Mouse (Mus musculus): Measurements from ENCODE around the gene Olfr481. TPM values are rescaled to one million over a fixed set of nuclear protein-coding genes. Genes with fewer than 3 reads are reported as not detected.

Olfr481 gene
- not detected in 2 replicates for polyA plus RNA-seq (2015; fragmentation: Nextera tagmentation; extraction: Ambion mirVana)

- H3K9me3 ChIP-seq (ENCODE audit: control insufficient read depth, low read length): no peaks in the 10 kb centered on the region
- no peak within 1 kb of the TSS for H3K4me3 ChIP-seq (replicated peaks; ENCODE audit: low read length)
- no peaks in the 10 kb centered on the region for H3K36me3 ChIP-seq (ENCODE audit: control insufficient read depth, insufficient read depth)
- H3K4me1 ChIP-seq (replicated peaks; ENCODE audit: control insufficient read depth, insufficient read depth, low read length): no peaks in the 10 kb centered on the region
- ATAC-seq: no peak
- H3K9ac ChIP-seq (replicated peaks; ENCODE audit: low read depth, low read length): no peak within 1 kb of the TSS
- H3K27me3 ChIP-seq (replicated peaks; ENCODE audit: control insufficient read depth, insufficient read depth, low read length): no peaks in the 10 kb centered on the region
- H3K27ac ChIP-seq (ENCODE audit: low read length): no peak within 1 kb of the TSS
- H3K4me2 ChIP-seq (ENCODE audit: low read length): no peak within 1 kb of the TSS
Observed at GRCm38 (mm10) chr7:108079555-108079954, at the start of gene Olfr481. Gene Olfr481 (plus strand): TSS chr7:108079855.

DNA sequence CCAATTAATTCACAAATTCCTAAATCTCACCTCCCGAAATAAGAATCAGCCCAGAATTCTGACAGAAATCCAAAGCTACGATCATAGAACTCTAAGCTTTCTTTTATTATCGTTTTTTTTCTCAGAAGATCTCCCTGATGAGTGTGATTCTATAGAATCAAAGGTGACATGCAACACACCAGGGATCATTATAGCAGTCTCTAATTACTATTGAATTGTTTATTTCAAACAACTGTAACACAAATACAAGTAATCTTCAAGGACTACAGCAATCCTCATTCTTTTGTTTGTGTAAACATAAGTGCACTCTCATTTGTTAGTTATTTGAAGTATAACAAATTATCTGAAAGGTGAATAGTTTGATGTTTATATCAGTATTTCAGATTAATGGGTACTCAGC is 45.8 kb upstream of the Olfr481 start, which contains the start of gene Olfr478:
Olfr478 (minus strand) TSS at position 101 of the 400 bp plus-strand sequence.
- 79% methylated on average over 3 of the region's 3 CpGs for WGBS
- Histone ChIP-seq H3K27me3 (replicated peaks; ENCODE audit: control insufficient read depth, insufficient read depth, low read length) (no peaks in the 10 kb centered on the region), H3K4me3 (replicated peaks; ENCODE audit: low read length) (no peak within 1 kb of the TSS), H3K27ac (ENCODE audit: low read length) (no peak within 1 kb of the TSS), H3K4me1 (replicated peaks; ENCODE audit: control insufficient read depth, insufficient read depth, low read length) (no peaks in the 10 kb centered on the region), H3K9me3 (ENCODE audit: control insufficient read depth, low read length) (no peaks in the 10 kb centered on the region), H3K4me2 (ENCODE audit: low read length) (no peak within 1 kb of the TSS), H3K9ac (replicated peaks; ENCODE audit: low read depth, low read length) (no peak within 1 kb of the TSS), H3K36me3 (ENCODE audit: control insufficient read depth, insufficient read depth) (no peaks in the 10 kb centered on the region)
- no peak for ATAC-seq

DNA sequence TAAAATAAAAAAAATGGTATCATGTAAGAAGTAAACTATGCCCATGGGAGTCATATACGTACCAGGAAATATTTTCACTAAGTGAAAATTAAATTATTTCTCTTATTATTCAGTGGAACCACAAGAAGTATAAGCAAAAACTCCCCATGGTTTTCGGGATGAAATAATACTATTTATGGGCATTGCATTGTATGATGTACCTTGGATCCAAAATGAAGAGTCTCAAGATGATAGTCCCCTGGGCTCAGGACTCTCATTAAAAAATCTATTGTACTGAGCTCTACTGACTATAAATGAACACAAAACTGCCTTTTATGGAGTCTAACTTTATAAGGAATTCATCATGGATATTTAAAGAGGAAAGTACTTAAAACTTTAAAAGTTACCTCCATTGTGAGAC is 29.3 kb upstream of the Olfr481 start, which contains the start of gene Olfr479:
Olfr479 (plus strand) TSS at position 301 of the 400 bp plus-strand sequence.
- ATAC-seq: no peak
- Histone ChIP-seq H3K4me3 (replicated peaks; ENCODE audit: low read length) (no peak within 1 kb of the TSS), H3K27me3 (replicated peaks; ENCODE audit: control insufficient read depth, insufficient read depth, low read length) (no peaks in the 10 kb centered on the region), H3K9me3 (ENCODE audit: control insufficient read depth, low read length) (no peaks in the 10 kb centered on the region), H3K4me1 (replicated peaks; ENCODE audit: control insufficient read depth, insufficient read depth, low read length) (no peaks in the 10 kb centered on the region), H3K4me2 (ENCODE audit: low read length) (no peak within 1 kb of the TSS), H3K36me3 (ENCODE audit: control insufficient read depth, insufficient read depth) (no peaks in the 10 kb centered on the region), H3K27ac (ENCODE audit: low read length) (no peak within 1 kb of the TSS), H3K9ac (replicated peaks; ENCODE audit: low read depth, low read length) (no peak within 1 kb of the TSS)
- 90% methylated on average over 2 of the region's 2 CpGs for WGBS

DNA sequence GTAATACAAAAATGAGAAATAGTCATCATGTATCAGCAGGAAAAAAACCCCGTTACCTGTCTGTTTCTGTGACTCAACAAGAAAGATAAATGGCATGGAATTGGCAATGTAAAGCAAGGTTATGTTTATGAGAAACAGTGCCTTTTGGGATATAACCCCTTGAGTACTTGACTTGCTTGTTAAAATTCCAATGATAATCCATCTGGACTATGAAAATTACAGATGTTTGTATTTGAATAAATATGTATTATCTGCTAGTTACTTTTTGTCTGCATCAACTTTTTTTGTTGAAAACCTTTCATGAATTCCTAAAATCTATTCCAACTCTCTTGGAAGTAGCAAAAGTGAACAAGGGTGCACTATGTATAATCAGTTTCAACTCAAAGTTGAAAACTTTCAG is 12.4 kb upstream of the Olfr481 start, which contains the start of gene Olfr480:
Olfr480 (minus strand) TSS at position 101 of the 400 bp plus-strand sequence.
- Histone ChIP-seq H3K36me3 (ENCODE audit: control insufficient read depth, insufficient read depth) (no peaks in the 10 kb centered on the region), H3K4me1 (replicated peaks; ENCODE audit: control insufficient read depth, insufficient read depth, low read length) (no peaks in the 10 kb centered on the region), H3K9me3 (ENCODE audit: control insufficient read depth, low read length) (no peaks in the 10 kb centered on the region), H3K4me3 (replicated peaks; ENCODE audit: low read length) (no peak within 1 kb of the TSS), H3K9ac (replicated peaks; ENCODE audit: low read depth, low read length) (no peak within 1 kb of the TSS), H3K27ac (ENCODE audit: low read length) (no peak within 1 kb of the TSS), H3K4me2 (ENCODE audit: low read length) (no peak within 1 kb of the TSS), H3K27me3 (replicated peaks; ENCODE audit: control insufficient read depth, insufficient read depth, low read length) (no peaks in the 10 kb centered on the region)
- 91% methylated on average over 1 of the region's 1 CpGs for WGBS
- ATAC-seq: no peak

GRCm38 (mm10) chr7:108097486-108097885 is 17.8 kb downstream of the Olfr481 start, which contains the start of gene Olfr482:
Gene Olfr482 (minus strand): TSS chr7:108097586.
- H3K9ac ChIP-seq (replicated peaks; ENCODE audit: low read depth, low read length): no peak within 1 kb of the TSS
- H3K9me3 ChIP-seq (ENCODE audit: control insufficient read depth, low read length): no peaks in the 10 kb centered on the region
- no peak for ATAC-seq
- no peak within 1 kb of the TSS for H3K4me3 ChIP-seq (replicated peaks; ENCODE audit: low read length)
- no peak within 1 kb of the TSS for H3K27ac ChIP-seq (ENCODE audit: low read length)
- no peaks in the 10 kb centered on the region for H3K36me3 ChIP-seq (ENCODE audit: control insufficient read depth, insufficient read depth)
- no peaks in the 10 kb centered on the region for H3K4me1 ChIP-seq (replicated peaks; ENCODE audit: control insufficient read depth, insufficient read depth, low read length)
- no peaks in the 10 kb centered on the region for H3K27me3 ChIP-seq (replicated peaks; ENCODE audit: control insufficient read depth, insufficient read depth, low read length)
- WGBS: 91% methylated on average over 1 of the region's 1 CpGs
- no peak within 1 kb of the TSS for H3K4me2 ChIP-seq (ENCODE audit: low read length)

- 90% methylated on average over 1 of the region's 1 CpGs for WGBS
- no peaks in the 10 kb centered on the region for H3K4me1 ChIP-seq (replicated peaks; ENCODE audit: control insufficient read depth, insufficient read depth, low read length)
- H3K36me3 ChIP-seq (ENCODE audit: control insufficient read depth, insufficient read depth): no peaks in the 10 kb centered on the region
- no peaks in the 10 kb centered on the region for H3K27me3 ChIP-seq (replicated peaks; ENCODE audit: control insufficient read depth, insufficient read depth, low read length)
- no peak for ATAC-seq
- H3K9ac ChIP-seq (replicated peaks; ENCODE audit: low read depth, low read length): no peak within 1 kb of the TSS
- H3K27ac ChIP-seq (ENCODE audit: low read length): no peak within 1 kb of the TSS
- H3K9me3 ChIP-seq (ENCODE audit: control insufficient read depth, low read length): no peaks in the 10 kb centered on the region
- H3K4me3 ChIP-seq (replicated peaks; ENCODE audit: low read length): no peak within 1 kb of the TSS
- H3K4me2 ChIP-seq (ENCODE audit: low read length): no peak within 1 kb of the TSS
Observed at GRCm38 (mm10) chr7:108100549-108100948, 20.9 kb downstream of the Olfr481 start, which contains the start of gene Olfr483. Gene Olfr483 (plus strand): TSS chr7:108100849.

GRCm38 (mm10) chr7:108120681-108121080 is 41.0 kb downstream of the Olfr481 start:
- 18% methylated on average over 1 of the region's 1 CpGs for WGBS
- no peaks in the 10 kb centered on the region for H3K27me3 ChIP-seq (replicated peaks; ENCODE audit: control insufficient read depth, insufficient read depth, low read length)
- no peaks in the 10 kb centered on the region for H3K4me1 ChIP-seq (replicated peaks; ENCODE audit: control insufficient read depth, insufficient read depth, low read length)
- H3K27ac ChIP-seq (ENCODE audit: low read length): no peak overlapping the region
- no peak overlapping the region for H3K4me3 ChIP-seq (replicated peaks; ENCODE audit: low read length)
- H3K36me3 ChIP-seq (ENCODE audit: control insufficient read depth, insufficient read depth): no peaks in the 10 kb centered on the region
- no peak overlapping the region for H3K9ac ChIP-seq (replicated peaks; ENCODE audit: low read depth, low read length)
- ATAC-seq: no peak
- H3K9me3 ChIP-seq (ENCODE audit: control insufficient read depth, low read length): no peaks in the 10 kb centered on the region
- H3K4me2 ChIP-seq (ENCODE audit: low read length): no peak overlapping the region

GRCm38 (mm10) chr7:108121416-108121815 is 41.8 kb downstream of the Olfr481 start:
- no peak for ATAC-seq
- H3K4me2 ChIP-seq (ENCODE audit: low read length): no peak overlapping the region
- H3K9ac ChIP-seq (replicated peaks; ENCODE audit: low read depth, low read length): no peak overlapping the region
- 74% methylated on average over 1 of the region's 1 CpGs for WGBS
- no peaks in the 10 kb centered on the region for H3K4me1 ChIP-seq (replicated peaks; ENCODE audit: control insufficient read depth, insufficient read depth, low read length)
- no peaks in the 10 kb centered on the region for H3K27me3 ChIP-seq (replicated peaks; ENCODE audit: control insufficient read depth, insufficient read depth, low read length)
- H3K9me3 ChIP-seq (ENCODE audit: control insufficient read depth, low read length): no peaks in the 10 kb centered on the region
- no peak overlapping the region for H3K4me3 ChIP-seq (replicated peaks; ENCODE audit: low read length)
- no peak overlapping the region for H3K27ac ChIP-seq (ENCODE audit: low read length)
- H3K36me3 ChIP-seq (ENCODE audit: control insufficient read depth, insufficient read depth): no peaks in the 10 kb centered on the region

DNA sequence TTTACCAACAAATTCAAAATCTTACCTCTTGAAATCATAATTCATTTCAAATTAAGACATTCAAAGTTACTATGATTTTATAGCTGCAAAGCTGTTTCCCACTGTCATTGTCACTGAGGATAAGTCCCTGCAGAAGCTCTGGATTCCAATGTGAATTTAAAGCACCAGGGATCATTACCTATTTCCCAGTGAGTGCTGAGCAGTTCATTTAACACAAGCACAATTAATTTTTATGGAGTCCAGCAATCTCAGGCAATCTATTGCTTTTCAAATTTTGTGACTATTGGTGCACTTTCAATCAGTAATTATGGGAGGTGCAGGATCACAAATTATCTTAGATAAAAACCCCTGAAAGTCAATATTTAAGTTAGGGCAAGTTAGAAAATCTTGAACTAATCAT is 47.7 kb downstream of the Olfr481 start, which contains the start of gene Olfr484:
Olfr484 (minus strand) TSS at position 101 of the 400 bp plus-strand sequence.
- Histone ChIP-seq H3K4me3 (replicated peaks; ENCODE audit: low read length) (no peak within 1 kb of the TSS), H3K4me2 (ENCODE audit: low read length) (no peak within 1 kb of the TSS), H3K27ac (ENCODE audit: low read length) (no peak within 1 kb of the TSS), H3K9ac (replicated peaks; ENCODE audit: low read depth, low read length) (no peak within 1 kb of the TSS), H3K4me1 (replicated peaks; ENCODE audit: control insufficient read depth, insufficient read depth, low read length) (no peaks in the 10 kb centered on the region), H3K9me3 (ENCODE audit: control insufficient read depth, low read length) (no peaks in the 10 kb centered on the region), H3K27me3 (replicated peaks; ENCODE audit: control insufficient read depth, insufficient read depth, low read length) (no peaks in the 10 kb centered on the region), H3K36me3 (ENCODE audit: control insufficient read depth, insufficient read depth) (no peaks in the 10 kb centered on the region)
- no peak for ATAC-seq

Data from forebrain, embryonic 16.5 days (tissue).